Mouse (Mus musculus) lung, adult 2 months (tissue): ENCODE measurements around the gene Rock2. TPM values are rescaled to one million over a fixed set of nuclear protein-coding genes. Genes with fewer than 3 reads are reported as not detected.

Experiments
- DNase-seq: peaks from one replicate; pipeline ENCODE4 v3.0.0; 2022
- H3K4me1 ChIP-seq: fragments of 200-500 bp; 2 replicates; pipeline ENCODE4 v1.6.1; 2011; ENCODE audit warnings: low read length; ENCODE audit not compliant: control insufficient read depth, insufficient read depth
- H3K4me3 ChIP-seq: fragments of 200-500 bp; replicated peaks from 2 replicates; pipeline ENCODE3; 2011; ENCODE audit warnings: low read depth, mild to moderate bottlenecking, control low read depth, low read length; ENCODE audit errors: extremely low read depth
- CTCF ChIP-seq: fragments of 200-500 bp; IDR thresholded peaks from 2 replicates; pipeline ENCODE4 v1.5.1; 2011; ENCODE audit warnings: mild to moderate bottlenecking, low read length, control low read depth; ENCODE audit not compliant: insufficient read depth
- POLR2A ChIP-seq: fragments of 200-500 bp; IDR thresholded peaks from 2 replicates; pipeline ENCODE4 v1.6.1; 2011; ENCODE audit warnings: low read depth, mild to moderate bottlenecking, control low read depth, low read length, borderline replicate concordance; ENCODE audit errors: extremely low read depth
- WGBS: fragments of 180-500 bp; shearing (Covaris S2); methylation state at CpG from one replicate; pipeline ENCODE4 v1.1.7; 2018; 5-methylcytosine and 5-hydroxymethylcytosine counted together
- polyA plus RNA-seq: library from polyadenylated mRNA; depleted of rRNA; stranded (reverse); fragments of >200 nt; gene quantifications from 2 replicates; pipeline ENCODE4 v1.2.3, GENCODE M21; 2012; rRNA removed

Rock2 gene
- polyA plus RNA-seq, 1 experiment: 11.4 TPM

DNA sequence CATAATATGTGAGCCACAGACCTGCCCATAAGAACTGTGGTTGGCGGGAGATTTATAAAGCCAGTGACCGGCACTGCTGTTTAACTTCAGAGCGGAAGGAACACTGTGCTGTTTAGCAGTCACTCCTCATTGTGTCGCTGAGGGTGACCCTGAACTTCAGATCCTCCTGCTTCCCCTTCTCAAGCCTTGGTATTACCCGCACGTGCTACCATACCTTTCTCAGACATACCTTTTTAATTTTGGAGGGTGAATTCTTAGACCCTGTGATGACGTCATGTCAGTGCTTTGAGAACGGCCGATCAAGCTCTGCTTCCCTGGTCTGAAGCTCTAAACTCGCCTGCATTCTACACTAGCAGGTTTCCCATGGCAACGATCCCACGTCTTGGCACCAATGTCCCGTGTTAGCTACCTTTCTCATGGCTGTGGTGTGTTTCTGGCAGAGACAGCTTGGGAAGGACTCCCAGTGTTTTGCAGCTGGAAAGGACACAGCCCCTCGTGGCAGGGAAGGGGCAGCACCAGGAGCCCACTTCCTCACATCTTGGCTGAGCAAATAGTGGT lies 142.4 kb downstream of the Rock2 start:
- DNase-seq: no peak
- TF ChIP-seq POLR2A (no peak), CTCF (no peak)
- WGBS: 36% methylated on average over 14 of the region's 14 CpGs
- no peaks in the 10 kb centered on the region for H3K4me1 ChIP-seq
- H3K4me3 ChIP-seq: no peak overlapping the region

Other genes starting within 250 kb of the Rock2 start
- gene Ntsr2, start 241.5 kb upstream of the Rock2 start, polyA plus RNA-seq: 0.97 and 1.0 TPM in 2 replicates
- 0.64 and 1.2 TPM in 2 replicates for gene Greb1, start 94.0 kb upstream of the Rock2 start, polyA plus RNA-seq
- 13.6 and 15.1 TPM in 2 replicates for gene E2f6, start 83.9 kb upstream of the Rock2 start, polyA plus RNA-seq
- 73.8 and 81.2 TPM in 2 replicates for gene Pqlc3, start 105.5 kb downstream of the Rock2 start, polyA plus RNA-seq
- gene 2410004P03Rik, start 116.8 kb downstream of the Rock2 start, polyA plus RNA-seq: 11.2 and 15.0 TPM in 2 replicates